Mouse (Mus musculus) intestine, embryonic 15.5 days (tissue): Measurements from ENCODE around the gene Ncapd2. TPM values are rescaled to one million over a fixed set of nuclear protein-coding genes. Genes with fewer than 3 reads are reported as not detected.

Source experiments
- ATAC-seq: fragments of 200-750 bp; cut with Nextera tagmentation; 2 replicates; pipeline ENCODE4 v1.8.0; 2017; ENCODE audit warnings: moderate TSS enrichment, moderate library complexity
- H3K27ac ChIP-seq: fragments of 300-500 bp; sonication (generic); 2 replicates; pipeline ENCODE4 v1.5.1; 2015; ENCODE audit warnings: mild to moderate bottlenecking, inconsistent platforms
- H3K27me3 ChIP-seq: fragments of 300-500 bp; sonication (generic); replicated peaks from 2 replicates; pipeline ENCODE4 v1.6.1; 2015; ENCODE audit warnings: inconsistent platforms
- H3K36me3 ChIP-seq: fragments of 300-500 bp; sonication (generic); 2 replicates; pipeline ENCODE4 v1.6.1; 2015; ENCODE audit warnings: inconsistent platforms
- H3K4me1 ChIP-seq: fragments of 300-500 bp; sonication (generic); replicated peaks from 2 replicates; pipeline ENCODE4 v1.6.1; 2015; ENCODE audit warnings: inconsistent platforms
- H3K4me2 ChIP-seq: fragments of 300-500 bp; sonication (generic); replicated peaks from 2 replicates; pipeline ENCODE4 v1.6.1; 2015; ENCODE audit warnings: mild to moderate bottlenecking, inconsistent platforms
- H3K4me3 ChIP-seq: fragments of 300-500 bp; sonication (generic); replicated peaks from 2 replicates; pipeline ENCODE4 v1.5.1; 2015; ENCODE audit warnings: inconsistent platforms
- H3K9ac ChIP-seq: fragments of 300-500 bp; sonication (generic); 2 replicates; pipeline ENCODE4 v1.6.1; 2015; ENCODE audit warnings: inconsistent platforms
- H3K9me3 ChIP-seq: fragments of 300-500 bp; sonication (generic); 2 replicates; pipeline ENCODE4 v1.6.1; 2016; ENCODE audit warnings: inconsistent platforms
- WGBS: fragments of 180-500 bp; shearing (Covaris S2); methylation state at CpG from one replicate; pipeline ENCODE4 v1.1.7; 2015; 5-methylcytosine and 5-hydroxymethylcytosine counted together
- polyA plus RNA-seq: library from polyadenylated mRNA; unstranded; fragments of >200 nt; fragmentation: Nextera tagmentation; extraction: Ambion mirVana; gene quantifications from 2 replicates; pipeline ENCODE4 v1.2.1, GENCODE M21; 2015

The Ncapd2 gene
- 83.3 and 96.9 TPM in 2 replicates for polyA plus RNA-seq

DNA sequence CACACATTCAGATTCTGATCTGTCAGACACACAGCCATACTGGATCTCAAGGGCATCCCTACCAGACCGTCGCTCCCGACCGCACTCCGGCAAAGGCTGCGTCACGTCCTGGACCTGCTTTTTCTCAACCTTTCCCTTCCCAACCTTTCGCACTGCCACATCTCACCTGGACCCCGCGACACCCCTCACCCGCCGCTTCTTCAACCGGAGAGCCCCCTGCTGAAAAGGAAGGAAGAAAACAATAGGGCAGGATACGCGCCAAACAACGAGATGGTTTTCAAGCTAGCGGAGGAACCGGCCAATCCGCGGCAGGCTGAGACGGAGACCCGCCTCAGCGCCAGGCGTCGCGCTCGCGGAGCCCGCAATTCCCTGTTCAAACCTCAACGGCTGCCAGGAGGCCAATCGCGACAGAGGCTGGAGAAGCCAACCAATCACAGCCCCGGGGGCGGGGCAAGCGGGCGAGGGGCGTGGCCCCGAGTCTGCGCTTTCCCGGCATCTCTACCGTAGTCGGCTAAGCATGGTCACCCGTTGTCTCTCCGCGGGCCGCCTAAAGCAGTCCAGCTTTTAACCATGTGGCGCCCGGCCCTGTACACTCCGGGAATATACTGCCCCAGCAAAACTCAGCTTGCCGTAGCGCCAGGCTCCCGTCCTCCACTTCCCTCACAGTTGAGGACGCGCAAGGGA is at the start of gene Ncapd2, which contains the start of gene Mrpl51:
Gene Ncapd2, minus strand, starts transcription at position 370 of the 684 bp plus-strand sequence.
Gene Mrpl51, plus strand, starts transcription at position 470 of the 684 bp plus-strand sequence.
- Histone ChIP-seq H3K4me2 (peak within 1 kb of the TSS; percentile 71), H3K4me3 (peak within 1 kb of the TSS; percentile 70), H3K36me3 (peaks cover 25% of the 10 kb centered on the region), H3K4me1 (no peaks in the 10 kb centered on the region; the same call in 1 of the 2 replicates), H3K9ac (peak within 1 kb of the TSS; percentile 72), H3K9me3 (no peaks in the 10 kb centered on the region), H3K27me3 (no peaks in the 10 kb centered on the region), H3K27ac (peak within 1 kb of the TSS; percentile 100)
- WGBS: under 1% methylated on average over 54 of the region's 54 CpGs
- ATAC-seq: peak; percentile 98

DNA sequence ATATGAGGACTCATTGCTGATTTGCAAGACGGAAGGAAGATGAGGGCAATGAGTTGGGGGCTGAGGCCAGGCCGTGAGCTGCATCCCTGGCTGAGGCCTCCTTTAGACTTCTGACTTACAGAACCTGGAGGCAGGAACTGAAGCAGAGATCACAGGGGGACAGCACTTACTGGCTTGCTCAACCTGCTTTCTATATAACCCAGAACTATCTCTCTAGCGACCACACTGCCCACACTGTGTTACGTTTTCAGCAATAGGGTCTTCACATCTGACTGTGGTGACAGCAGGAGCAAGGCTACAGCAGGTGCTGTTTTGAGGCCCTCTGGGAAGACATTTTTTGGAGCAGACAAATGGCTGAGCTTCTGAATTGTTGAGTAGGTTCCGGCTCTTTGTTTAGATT is 49.1 kb upstream of the Ncapd2 start:
- WGBS: 71% methylated on average over 5 of the region's 5 CpGs
- Histone ChIP-seq H3K27me3 (no peaks in the 10 kb centered on the region), H3K27ac (no peak overlapping the region), H3K9ac (no peak overlapping the region), H3K4me1 (no peaks in the 10 kb centered on the region), H3K4me2 (no peak overlapping the region), H3K4me3 (no peak overlapping the region), H3K9me3 (no peaks in the 10 kb centered on the region), H3K36me3 (no peaks in the 10 kb centered on the region)
- no peak for ATAC-seq

DNA sequence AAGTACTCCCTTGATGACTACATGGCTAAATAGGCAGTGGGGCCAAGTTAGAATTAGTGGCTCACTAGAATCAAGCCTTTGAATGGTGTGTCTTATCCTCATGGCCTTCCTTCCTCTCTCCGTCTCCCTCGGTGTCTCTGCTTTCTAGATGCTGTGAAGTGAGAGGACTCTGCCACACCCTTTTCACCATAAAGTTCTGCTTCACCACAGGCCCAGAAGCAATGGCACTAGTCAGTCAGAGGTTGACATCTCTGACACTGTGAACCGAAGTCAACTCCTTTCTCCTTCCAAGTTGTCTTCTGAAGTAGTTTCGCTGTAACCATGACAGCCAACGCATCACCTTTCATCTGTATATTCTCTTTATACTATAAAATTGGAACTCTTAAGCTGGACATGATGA is 48.0 kb upstream of the Ncapd2 start:
- no peaks in the 10 kb centered on the region; the same call in 1 of the 2 replicates for H3K4me1 ChIP-seq
- no peaks in the 10 kb centered on the region for H3K9me3 ChIP-seq
- WGBS: 88% methylated on average over 5 of the region's 5 CpGs
- H3K27ac ChIP-seq: no peak overlapping the region
- H3K4me2 ChIP-seq: no peak overlapping the region
- no peak overlapping the region for H3K9ac ChIP-seq
- no peak for ATAC-seq
- H3K27me3 ChIP-seq: no peaks in the 10 kb centered on the region
- no peak overlapping the region for H3K4me3 ChIP-seq
- no peaks in the 10 kb centered on the region for H3K36me3 ChIP-seq

DNA sequence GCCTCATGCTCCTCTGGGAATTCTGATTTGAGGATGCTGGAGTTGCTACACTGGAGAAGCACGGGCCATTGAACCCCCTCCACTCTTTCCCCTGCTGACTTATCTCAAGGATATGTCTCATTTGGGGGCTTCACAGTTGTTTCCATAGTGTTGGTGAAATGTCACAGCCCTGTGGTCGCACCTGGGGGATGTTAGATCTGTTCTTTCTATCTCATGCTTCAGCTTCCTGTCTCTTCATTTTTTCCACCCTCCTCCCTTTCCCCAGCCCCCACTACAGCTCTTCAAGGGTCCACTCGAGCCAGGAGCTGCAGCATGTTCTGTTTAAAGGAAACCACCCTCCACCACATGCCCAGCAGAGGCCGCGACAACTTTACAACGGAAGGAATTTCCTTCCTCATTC is 46.9 kb upstream of the Ncapd2 start:
- WGBS: 47% methylated on average over 6 of the region's 6 CpGs
- no peak overlapping the region for H3K4me3 ChIP-seq
- H3K27ac ChIP-seq: no peak overlapping the region
- peaks cover 4% of the 10 kb centered on the region; the same call in 1 of the 2 replicates for H3K4me1 ChIP-seq
- no peak for ATAC-seq
- H3K4me2 ChIP-seq: no peak overlapping the region
- H3K9me3 ChIP-seq: no peaks in the 10 kb centered on the region
- H3K9ac ChIP-seq: no peak overlapping the region
- no peaks in the 10 kb centered on the region for H3K27me3 ChIP-seq
- no peaks in the 10 kb centered on the region for H3K36me3 ChIP-seq

DNA sequence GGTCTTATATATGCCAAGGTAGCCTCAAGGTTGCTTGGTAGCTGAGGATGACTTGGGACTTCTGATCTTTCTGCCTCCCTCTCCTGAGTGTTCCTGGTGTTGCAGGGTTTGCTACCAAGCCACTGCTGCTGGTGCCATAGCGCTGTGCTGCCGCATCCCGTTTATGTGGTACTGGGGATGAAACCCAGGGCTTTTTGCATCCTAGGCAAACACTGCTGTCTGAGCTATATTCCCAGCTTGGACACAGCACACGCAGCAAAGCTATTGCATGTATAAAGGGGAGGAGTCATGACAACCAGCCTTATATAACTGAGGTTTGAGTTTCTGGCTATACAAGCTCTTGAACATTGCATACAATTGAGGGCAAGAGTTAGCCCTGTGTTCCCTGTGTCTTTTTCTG is 45.9 kb upstream of the Ncapd2 start:
- Histone ChIP-seq H3K36me3 (no peaks in the 10 kb centered on the region), H3K9ac (no peak overlapping the region), H3K27me3 (no peaks in the 10 kb centered on the region), H3K4me3 (no peak overlapping the region), H3K9me3 (no peaks in the 10 kb centered on the region), H3K27ac (no peak overlapping the region), H3K4me1 (peaks cover 4% of the 10 kb centered on the region; the same call in 1 of the 2 replicates), H3K4me2 (no peak overlapping the region)
- no peak for ATAC-seq
- 83% methylated on average over 4 of the region's 4 CpGs for WGBS

DNA sequence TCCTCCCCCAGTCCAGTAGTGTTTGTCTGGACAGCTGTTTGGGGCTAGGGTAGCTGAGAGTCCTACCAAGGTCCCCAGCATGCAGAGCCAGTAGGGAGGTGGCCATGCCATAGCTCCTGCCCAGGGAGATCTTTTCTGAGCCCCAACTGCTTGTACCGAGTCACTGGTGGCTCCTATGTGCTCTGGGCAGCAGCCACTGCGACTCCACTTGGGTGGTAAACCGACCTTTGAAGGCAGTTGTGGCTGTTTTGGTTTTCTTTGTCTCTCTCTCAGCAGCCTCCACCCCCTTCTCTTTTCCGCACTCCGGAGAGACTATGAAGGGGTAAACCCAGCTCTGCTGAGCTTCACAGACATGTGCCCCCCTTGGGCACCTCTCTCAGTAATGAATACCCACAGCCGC is 45.3 kb upstream of the Ncapd2 start, which contains the start of gene Cd27:
Gene Cd27, minus strand, starts transcription at position 229 of the 400 bp plus-strand sequence.
- Histone ChIP-seq H3K4me3 (no peak within 1 kb of the TSS), H3K9ac (no peak within 1 kb of the TSS), H3K27ac (no peak within 1 kb of the TSS), H3K4me1 (peaks cover 7% of the 10 kb centered on the region; the same call in 1 of the 2 replicates), H3K36me3 (no peaks in the 10 kb centered on the region), H3K9me3 (no peaks in the 10 kb centered on the region), H3K27me3 (no peaks in the 10 kb centered on the region), H3K4me2 (no peak within 1 kb of the TSS)
- ATAC-seq: no peak
- 65% methylated on average over 6 of the region's 6 CpGs for WGBS

DNA sequence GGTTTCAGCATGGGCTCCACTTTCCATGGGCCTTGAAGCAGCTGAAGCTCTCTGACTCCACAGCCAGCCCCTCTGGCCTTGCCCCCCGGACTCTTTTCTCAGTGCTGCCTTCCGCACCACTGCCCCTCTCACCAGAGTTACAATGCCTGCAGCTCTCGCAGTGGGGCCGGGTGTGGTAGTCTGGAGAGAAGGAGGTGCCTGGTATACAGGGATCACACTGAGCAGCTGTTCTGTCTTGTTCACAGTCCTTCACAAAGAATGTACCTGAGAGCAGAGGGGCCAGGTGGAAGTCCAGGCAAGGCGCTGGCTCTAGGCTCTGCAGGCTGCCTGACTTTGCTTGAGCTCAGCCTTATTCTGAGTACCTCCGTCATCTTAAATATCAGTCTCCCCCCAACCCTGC is 44.8 kb upstream of the Ncapd2 start:
- Histone ChIP-seq H3K27ac (no peak overlapping the region), H3K9ac (no peak overlapping the region), H3K4me2 (no peak overlapping the region), H3K9me3 (no peaks in the 10 kb centered on the region), H3K4me1 (peaks cover 8% of the 10 kb centered on the region; the same call in 1 of the 2 replicates), H3K36me3 (no peaks in the 10 kb centered on the region), H3K4me3 (no peak overlapping the region), H3K27me3 (no peaks in the 10 kb centered on the region)
- 77% methylated on average over 6 of the region's 6 CpGs for WGBS
- no peak for ATAC-seq

DNA sequence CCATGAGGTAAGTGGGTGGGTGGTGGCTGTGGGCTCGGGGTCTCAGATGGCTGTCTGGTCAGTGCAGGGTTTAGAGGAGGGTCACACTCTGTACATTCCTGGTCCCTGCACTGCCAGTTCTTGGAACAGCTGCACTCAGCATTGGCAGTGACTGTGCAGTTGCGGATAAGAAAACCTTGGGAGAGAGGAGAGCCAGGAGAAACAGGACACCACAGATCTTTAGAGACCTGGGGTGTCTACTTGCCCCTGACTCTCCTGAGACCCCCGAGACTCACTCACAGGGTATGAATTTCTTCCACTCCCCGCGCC is 43.0 kb upstream of the Ncapd2 start:
- Histone ChIP-seq H3K4me3 (no peak overlapping the region), H3K9ac (no peak overlapping the region), H3K27ac (no peak overlapping the region), H3K4me2 (no peak overlapping the region), H3K9me3 (no peaks in the 10 kb centered on the region), H3K36me3 (no peaks in the 10 kb centered on the region), H3K4me1 (peaks cover 16% of the 10 kb centered on the region), H3K27me3 (no peaks in the 10 kb centered on the region)
- WGBS: 38% methylated on average over 5 of the region's 5 CpGs
- ATAC-seq: no peak

DNA sequence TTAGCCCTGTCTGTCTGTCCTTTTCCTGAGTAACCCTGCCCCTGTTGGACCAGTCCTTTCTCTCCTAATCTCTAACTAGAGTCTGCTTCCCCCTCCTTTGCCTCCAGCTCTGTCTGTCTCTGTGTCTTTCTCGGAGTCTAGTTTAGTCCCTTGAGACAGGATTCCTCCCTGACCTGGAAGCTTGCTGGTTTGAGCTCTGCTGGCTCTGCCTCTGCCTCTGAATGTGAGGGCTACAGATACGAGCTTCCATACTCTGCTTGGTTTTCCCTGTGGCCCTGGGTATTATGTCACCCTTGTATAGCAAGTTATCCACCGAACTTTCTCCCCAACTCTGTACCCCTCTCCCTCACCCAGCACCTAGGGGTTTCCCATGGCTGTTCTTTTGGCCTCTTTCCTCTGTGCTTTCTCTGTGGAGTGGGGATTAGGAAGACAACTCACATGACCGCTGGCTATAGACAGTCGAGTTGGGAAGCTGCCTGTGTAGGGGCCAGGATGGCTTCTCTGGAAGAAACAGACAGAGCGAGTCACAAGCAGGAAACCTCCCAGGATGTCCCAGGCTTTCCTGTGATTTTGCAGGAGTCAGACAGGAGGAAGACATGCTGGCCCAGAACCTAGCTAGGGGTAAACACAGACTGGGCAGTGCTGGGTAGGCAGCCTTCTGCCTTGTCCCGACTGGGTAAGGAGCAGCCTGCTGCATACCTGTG is 42.5 kb upstream of the Ncapd2 start:
- H3K4me2 ChIP-seq: no peak overlapping the region
- no peak overlapping the region for H3K4me3 ChIP-seq
- peaks cover 16% of the 10 kb centered on the region for H3K4me1 ChIP-seq
- H3K9ac ChIP-seq: no peak overlapping the region
- H3K27me3 ChIP-seq: no peaks in the 10 kb centered on the region
- H3K27ac ChIP-seq: no peak overlapping the region
- H3K9me3 ChIP-seq: no peaks in the 10 kb centered on the region
- 47% methylated on average over 7 of the region's 7 CpGs for WGBS
- no peak for ATAC-seq
- no peaks in the 10 kb centered on the region for H3K36me3 ChIP-seq

DNA sequence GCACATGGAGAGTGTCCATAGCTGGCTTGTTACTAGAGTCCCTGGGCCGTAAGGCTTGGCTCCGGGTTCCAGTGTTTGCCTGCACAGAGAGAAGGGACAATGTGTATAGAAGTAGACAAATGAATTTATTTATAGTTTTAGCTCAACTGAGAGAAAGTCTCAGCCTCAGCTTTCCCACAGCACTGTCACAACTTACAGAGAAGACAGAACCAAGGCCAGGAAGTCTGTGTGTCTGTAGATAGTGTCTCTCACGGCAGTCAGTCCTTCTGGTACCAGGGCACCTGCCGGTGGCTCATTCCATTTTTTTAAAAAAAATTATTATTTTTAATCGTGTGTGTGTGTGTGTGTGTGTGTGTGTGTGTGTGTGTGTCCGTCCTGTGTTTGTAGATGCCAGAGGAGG is 41.0 kb upstream of the Ncapd2 start:
- no peak for ATAC-seq
- Histone ChIP-seq H3K27ac (no peak overlapping the region), H3K9ac (no peak overlapping the region), H3K4me2 (peak overlapping the region; percentile 97; the same call in 1 of the 2 replicates), H3K36me3 (no peaks in the 10 kb centered on the region), H3K4me3 (no peak overlapping the region), H3K4me1 (peaks cover 16% of the 10 kb centered on the region), H3K9me3 (no peaks in the 10 kb centered on the region), H3K27me3 (no peaks in the 10 kb centered on the region)
- WGBS: 73% methylated on average over 6 of the region's 6 CpGs

DNA sequence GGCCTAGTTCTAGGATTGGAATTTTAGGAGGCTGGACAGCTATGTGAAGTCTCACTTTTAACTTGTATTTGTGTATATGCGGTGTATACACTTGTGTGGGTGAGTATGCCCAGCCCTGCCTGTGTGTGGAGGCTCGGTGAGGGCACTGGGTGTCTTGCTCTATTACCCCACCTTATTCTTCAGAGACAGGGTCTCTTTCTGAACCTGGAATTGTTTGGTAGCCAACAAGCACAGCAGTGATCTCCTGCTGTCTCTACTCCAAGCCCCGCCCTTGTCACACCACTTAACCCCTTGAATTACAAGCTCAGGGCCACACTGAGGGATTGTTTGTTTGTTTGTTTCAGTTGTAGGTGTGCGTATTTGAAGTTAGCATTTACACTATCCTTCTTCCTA is 40.5 kb upstream of the Ncapd2 start:
- no peaks in the 10 kb centered on the region for H3K27me3 ChIP-seq
- H3K27ac ChIP-seq: peak overlapping the region; percentile 89; the same call in 1 of the 2 replicates
- 44% methylated on average over 4 of the region's 4 CpGs for WGBS
- peaks cover 16% of the 10 kb centered on the region for H3K4me1 ChIP-seq
- peak overlapping the region; percentile 83 for H3K9ac ChIP-seq
- peak overlapping the region; percentile 97 for H3K4me2 ChIP-seq
- H3K9me3 ChIP-seq: no peaks in the 10 kb centered on the region
- no peaks in the 10 kb centered on the region for H3K36me3 ChIP-seq
- peak; percentile 32 for ATAC-seq
- H3K4me3 ChIP-seq: peak overlapping the region; percentile 56

DNA sequence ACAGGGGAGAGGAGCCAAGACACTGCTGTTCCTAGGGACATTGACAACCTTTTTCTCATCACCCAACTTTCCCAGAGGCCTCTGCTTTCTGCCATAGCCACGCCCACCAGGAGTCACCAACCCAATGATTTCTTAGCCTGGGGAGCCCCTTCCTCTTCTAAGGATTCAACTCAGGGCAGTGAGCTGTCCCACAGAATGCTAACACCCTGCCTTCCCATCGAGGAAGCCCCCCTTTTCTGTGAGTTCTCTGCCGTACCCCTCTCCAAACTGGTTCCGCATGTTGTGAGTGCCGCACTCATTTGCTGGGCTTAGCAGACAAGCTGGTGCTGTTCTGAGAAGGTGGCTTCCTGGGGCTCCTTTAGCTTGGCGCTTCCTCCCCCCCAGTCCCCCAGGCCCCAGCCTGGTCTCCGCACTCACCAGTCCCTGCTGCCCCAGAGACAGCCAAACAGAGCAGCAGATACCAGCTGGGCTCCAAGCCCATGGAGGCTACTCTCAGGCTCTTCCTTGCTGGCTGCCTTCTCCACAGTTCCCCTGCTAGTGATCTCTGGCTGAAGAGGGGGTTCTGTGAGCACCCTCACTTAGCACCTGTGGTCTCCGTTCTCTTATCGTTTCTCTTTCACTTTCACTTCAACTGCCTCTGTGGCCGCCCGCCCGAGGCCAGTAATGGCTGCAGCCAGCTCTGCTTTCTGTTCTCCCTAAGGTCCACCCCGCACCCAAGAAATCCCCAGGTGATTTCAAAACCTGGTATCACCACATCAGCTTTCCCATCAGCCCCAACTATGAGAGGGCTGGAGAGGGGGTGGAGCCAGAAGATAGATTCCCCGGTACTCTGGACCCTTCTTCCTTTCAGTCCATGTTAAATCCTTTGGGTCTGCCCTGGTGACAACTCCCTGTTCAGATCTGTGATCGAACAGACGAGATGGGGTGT is 39.9 kb upstream of the Ncapd2 start, which contains the start of gene Tapbpl:
Gene Tapbpl, minus strand, starts transcription at position 744 of the 928 bp plus-strand sequence.
- Histone ChIP-seq H3K27ac (peak within 1 kb of the TSS; percentile 89), H3K4me3 (peak within 1 kb of the TSS; percentile 56), H3K36me3 (no peaks in the 10 kb centered on the region), H3K9me3 (no peaks in the 10 kb centered on the region), H3K9ac (peak within 1 kb of the TSS; percentile 83), H3K4me2 (peak within 1 kb of the TSS; percentile 97), H3K27me3 (no peaks in the 10 kb centered on the region), H3K4me1 (peaks cover 16% of the 10 kb centered on the region)
- WGBS: 5% methylated on average over 16 of the region's 16 CpGs
- peak; percentile 81 for ATAC-seq
